Mouse (Mus musculus): ENCODE measurements around the gene Mrap2. TPM values are rescaled to one million over a fixed set of nuclear protein-coding genes. Genes with fewer than 3 reads are reported as not detected.

Gene Mrap2
- polyA plus RNA-seq, 1 experiment: not detected

DNA sequence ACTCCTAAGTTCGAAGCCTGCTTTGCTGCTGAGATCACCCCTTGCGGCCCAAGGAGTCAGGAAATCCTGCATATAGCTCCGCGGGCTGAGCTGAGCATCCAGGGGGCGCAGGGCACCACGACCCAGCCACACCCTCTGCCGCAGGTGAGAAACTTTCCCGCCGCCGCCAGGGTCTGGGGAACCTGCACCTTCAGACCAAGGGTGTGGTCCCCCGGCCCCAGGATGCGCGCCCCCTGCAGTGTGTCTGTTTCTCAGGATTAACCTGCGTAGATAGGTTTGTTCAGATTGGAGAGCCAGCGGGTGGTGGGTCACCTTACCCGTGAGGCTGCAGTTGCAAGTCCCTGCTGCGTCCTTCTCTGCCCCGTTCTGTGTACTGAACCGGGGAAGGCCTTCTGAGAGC is 426 bp downstream of the Mrap2 start:
- peaks cover 21% of the 10 kb centered on the region for H3K4me1 ChIP-seq
- H3K27me3 ChIP-seq (replicated peaks): peaks cover 45% of the 10 kb centered on the region
- H3K36me3 ChIP-seq (replicated peaks; ENCODE audit: low read length): no peaks in the 10 kb centered on the region
- H3K4me3 ChIP-seq (replicated peaks): peak overlapping the region; percentile 86
- no peaks in the 10 kb centered on the region for H3K9me3 ChIP-seq
- no peak for TF ChIP-seq FLI1 (IDR thresholded peaks at IDR 0.05; ENCODE audit: low read length)
- TF ChIP-seq GATA1 (IDR thresholded peaks at IDR 0.05; ENCODE audit: borderline replicate concordance, low read length): no peak

DNA sequence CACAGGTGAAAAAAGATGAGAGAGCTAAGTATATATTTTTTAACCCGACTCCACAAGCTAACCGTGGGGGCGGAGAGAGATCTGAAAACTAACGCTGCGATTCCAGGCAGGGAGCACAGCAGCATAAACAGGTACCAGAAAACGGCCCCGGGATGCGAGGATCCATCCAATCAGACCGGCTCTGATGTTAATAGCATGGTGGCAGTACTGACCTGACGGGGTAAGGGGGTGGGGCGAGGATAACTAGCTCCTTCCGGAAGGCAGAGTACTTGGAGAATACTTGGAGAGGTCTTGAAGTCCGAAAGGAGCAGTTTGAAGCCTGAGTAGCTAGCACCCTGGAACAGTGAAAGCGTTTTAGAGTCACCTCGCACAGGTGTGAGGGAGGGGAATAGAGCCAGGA is 1.1 kb downstream of the Mrap2 start:
- Histone ChIP-seq H3K9me3 (no peaks in the 10 kb centered on the region), H3K4me3 (replicated peaks) (no peak overlapping the region), H3K36me3 (replicated peaks; ENCODE audit: low read length) (no peaks in the 10 kb centered on the region), H3K4me1 (peaks cover 21% of the 10 kb centered on the region), H3K27me3 (replicated peaks) (peaks cover 45% of the 10 kb centered on the region)
- no peak for TF ChIP-seq FLI1 (IDR thresholded peaks at IDR 0.05; ENCODE audit: low read length)
- TF ChIP-seq GATA1 (IDR thresholded peaks at IDR 0.05; ENCODE audit: borderline replicate concordance, low read length): no peak

DNA sequence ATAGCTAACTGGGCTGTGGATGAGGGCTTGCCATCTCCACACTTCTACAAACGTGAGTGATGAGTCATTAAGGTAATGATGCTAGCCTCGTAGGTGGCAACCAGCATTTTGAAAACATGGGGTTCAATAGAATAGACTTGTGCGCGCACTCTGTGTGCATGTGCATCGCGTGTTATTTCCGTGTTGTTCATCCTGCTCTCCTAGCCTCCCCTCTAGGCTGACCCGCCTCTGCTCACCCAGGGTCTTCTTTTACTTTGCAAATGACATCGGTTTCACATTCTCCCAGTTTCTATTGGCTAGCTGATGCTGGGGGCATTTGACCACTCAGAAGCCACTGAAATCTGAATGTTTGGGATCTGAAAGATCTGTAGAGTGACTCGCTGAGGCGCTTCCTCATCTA is 1.6 kb downstream of the Mrap2 start:
- H3K4me3 ChIP-seq (replicated peaks): no peak overlapping the region
- no peak for TF ChIP-seq FLI1 (IDR thresholded peaks at IDR 0.05; ENCODE audit: low read length)
- no peak for TF ChIP-seq GATA1 (IDR thresholded peaks at IDR 0.05; ENCODE audit: borderline replicate concordance, low read length)
- H3K9me3 ChIP-seq: peaks cover 4% of the 10 kb centered on the region; the same call in 1 of the 2 replicates

DNA sequence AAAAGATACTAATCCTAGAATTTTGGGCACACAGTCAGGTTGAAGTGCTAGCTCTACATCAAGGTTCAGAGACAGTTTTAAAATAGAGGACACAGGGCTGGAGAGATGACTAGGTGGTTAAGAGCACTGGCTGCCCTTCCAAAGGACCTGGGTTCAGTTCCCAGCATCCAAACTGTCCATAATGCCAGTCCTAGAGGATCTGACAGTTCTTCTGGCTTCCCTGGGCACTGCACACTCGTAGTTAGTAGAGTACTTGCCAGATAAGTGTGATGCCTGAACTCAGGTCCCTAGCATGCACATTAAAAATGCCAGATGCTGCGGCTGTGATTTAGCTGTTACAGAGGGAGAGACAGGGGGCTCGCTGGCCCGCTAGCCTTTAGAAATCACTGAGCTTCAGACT is 2.3 kb downstream of the Mrap2 start:
- TF ChIP-seq GATA1 (IDR thresholded peaks at IDR 0.05; ENCODE audit: borderline replicate concordance, low read length): no peak
- no peak for TF ChIP-seq FLI1 (IDR thresholded peaks at IDR 0.05; ENCODE audit: low read length)

More for the DNA sequence above, 1.6 kb downstream of the Mrap2 start:
- H3K36me3 ChIP-seq (replicated peaks; ENCODE audit: low read length): no peaks in the 10 kb centered on the region
- H3K27me3 ChIP-seq (replicated peaks): peaks cover 43% of the 10 kb centered on the region
- H3K4me1 ChIP-seq: peaks cover 21% of the 10 kb centered on the region

DNA sequence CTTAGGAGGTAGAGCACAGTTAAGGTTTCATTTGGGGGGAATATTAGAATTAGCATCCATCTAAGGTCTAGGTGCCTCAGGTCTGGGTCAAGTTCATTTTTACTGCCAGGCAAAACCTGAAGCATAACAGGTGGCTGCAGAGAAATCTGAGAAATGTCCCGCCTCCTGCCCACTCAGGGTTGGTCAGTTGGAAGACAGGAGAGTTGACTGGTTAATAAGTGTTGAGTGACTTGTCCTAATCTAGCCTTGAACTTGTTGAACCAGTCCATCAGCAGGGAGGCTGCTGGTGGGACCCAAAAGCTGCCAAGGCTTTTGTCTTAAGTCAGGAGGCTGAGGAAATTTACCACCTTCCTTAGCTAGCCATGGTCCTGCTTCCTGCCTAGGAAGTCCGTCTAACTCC is 3.8 kb downstream of the Mrap2 start:
- H3K4me3 ChIP-seq (replicated peaks): no peak overlapping the region
- TF ChIP-seq GATA1 (IDR thresholded peaks at IDR 0.05; ENCODE audit: borderline replicate concordance, low read length) (no peak), FLI1 (IDR thresholded peaks at IDR 0.05; ENCODE audit: low read length) (no peak)
- no peaks in the 10 kb centered on the region for H3K36me3 ChIP-seq (replicated peaks; ENCODE audit: low read length)
- H3K9me3 ChIP-seq: peaks cover 4% of the 10 kb centered on the region; the same call in 1 of the 2 replicates
- H3K4me1 ChIP-seq: peaks cover 21% of the 10 kb centered on the region
- peaks cover 42% of the 10 kb centered on the region for H3K27me3 ChIP-seq (replicated peaks)

More for the DNA sequence above, 2.3 kb downstream of the Mrap2 start:
- H3K4me1 ChIP-seq: peaks cover 21% of the 10 kb centered on the region
- peaks cover 42% of the 10 kb centered on the region for H3K27me3 ChIP-seq (replicated peaks)
- H3K9me3 ChIP-seq: peaks cover 4% of the 10 kb centered on the region; the same call in 1 of the 2 replicates
- H3K4me3 ChIP-seq (replicated peaks): no peak overlapping the region
- no peaks in the 10 kb centered on the region for H3K36me3 ChIP-seq (replicated peaks; ENCODE audit: low read length)

DNA sequence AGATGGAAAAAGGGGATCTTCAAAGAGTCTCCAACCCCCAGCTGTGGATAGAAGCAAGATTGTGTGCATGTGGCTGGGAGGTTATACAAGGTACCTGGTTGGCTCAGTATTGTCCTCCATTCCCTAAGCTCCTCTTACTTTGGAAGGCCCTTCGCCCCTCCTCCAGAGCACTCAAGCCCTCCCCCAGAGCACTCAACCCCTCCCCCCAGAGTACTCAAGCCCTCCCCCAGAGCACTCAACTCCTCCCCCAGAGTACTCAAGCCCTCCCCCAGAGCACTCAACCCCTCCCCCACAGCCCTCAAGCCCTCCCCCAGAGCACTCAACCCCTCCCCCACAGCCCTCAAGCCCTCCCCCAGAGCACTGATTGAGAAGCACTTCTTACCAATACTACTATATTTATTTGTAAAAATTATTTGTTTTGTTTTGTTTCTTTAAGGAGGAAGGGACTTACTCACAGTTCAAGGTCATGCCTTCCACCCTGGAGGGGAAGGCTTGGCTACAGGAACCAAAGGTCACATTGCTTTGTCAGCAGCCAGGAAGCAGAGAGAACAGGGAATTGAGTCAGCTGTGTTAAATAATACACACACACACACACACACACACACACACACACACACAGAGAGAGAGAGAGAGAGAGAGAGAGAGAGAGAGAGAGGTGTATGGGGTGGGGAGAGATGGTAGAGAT is 8.7 kb downstream of the Mrap2 start:
- H3K9me3 ChIP-seq: peaks cover 4% of the 10 kb centered on the region; the same call in 1 of the 2 replicates
- no peak overlapping the region for H3K4me3 ChIP-seq (replicated peaks)
- peaks cover 6% of the 10 kb centered on the region for H3K4me1 ChIP-seq
- H3K27me3 ChIP-seq (replicated peaks): peaks cover 4% of the 10 kb centered on the region
- H3K36me3 ChIP-seq (replicated peaks; ENCODE audit: low read length): no peaks in the 10 kb centered on the region
- TF ChIP-seq GATA1 (IDR thresholded peaks at IDR 0.05; ENCODE audit: borderline replicate concordance, low read length): no peak
- no peak for TF ChIP-seq FLI1 (IDR thresholded peaks at IDR 0.05; ENCODE audit: low read length)

DNA sequence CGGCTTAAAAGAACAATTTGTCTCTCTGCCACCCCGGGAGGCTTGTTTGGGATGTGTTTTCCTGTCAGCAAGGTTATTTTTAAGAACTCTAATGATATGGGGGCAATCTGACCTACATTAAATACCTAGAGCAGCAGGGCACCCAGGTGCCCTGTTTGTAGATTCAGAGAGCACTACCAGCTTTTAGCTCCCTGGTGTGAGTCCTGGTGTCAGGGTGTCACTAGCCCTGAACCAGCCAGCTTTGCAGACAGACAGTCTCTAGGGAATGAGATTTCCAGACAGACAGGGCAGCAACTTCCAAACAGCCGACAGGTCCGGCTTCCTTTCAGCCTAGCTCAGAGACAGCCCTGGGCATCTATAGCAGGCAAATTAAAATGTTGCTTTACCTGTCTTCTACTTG is 18.5 kb downstream of the Mrap2 start:
- no peak overlapping the region for H3K4me3 ChIP-seq (replicated peaks)
- no peaks in the 10 kb centered on the region; the same call in 1 of the 2 replicates for H3K9me3 ChIP-seq
- peaks cover 4% of the 10 kb centered on the region for H3K27me3 ChIP-seq (replicated peaks)
- H3K36me3 ChIP-seq (replicated peaks; ENCODE audit: low read length): no peaks in the 10 kb centered on the region
- H3K4me1 ChIP-seq: no peaks in the 10 kb centered on the region
- TF ChIP-seq FLI1 (IDR thresholded peaks at IDR 0.05; ENCODE audit: low read length): no peak
- no peak for TF ChIP-seq GATA1 (IDR thresholded peaks at IDR 0.05; ENCODE audit: borderline replicate concordance, low read length)

DNA sequence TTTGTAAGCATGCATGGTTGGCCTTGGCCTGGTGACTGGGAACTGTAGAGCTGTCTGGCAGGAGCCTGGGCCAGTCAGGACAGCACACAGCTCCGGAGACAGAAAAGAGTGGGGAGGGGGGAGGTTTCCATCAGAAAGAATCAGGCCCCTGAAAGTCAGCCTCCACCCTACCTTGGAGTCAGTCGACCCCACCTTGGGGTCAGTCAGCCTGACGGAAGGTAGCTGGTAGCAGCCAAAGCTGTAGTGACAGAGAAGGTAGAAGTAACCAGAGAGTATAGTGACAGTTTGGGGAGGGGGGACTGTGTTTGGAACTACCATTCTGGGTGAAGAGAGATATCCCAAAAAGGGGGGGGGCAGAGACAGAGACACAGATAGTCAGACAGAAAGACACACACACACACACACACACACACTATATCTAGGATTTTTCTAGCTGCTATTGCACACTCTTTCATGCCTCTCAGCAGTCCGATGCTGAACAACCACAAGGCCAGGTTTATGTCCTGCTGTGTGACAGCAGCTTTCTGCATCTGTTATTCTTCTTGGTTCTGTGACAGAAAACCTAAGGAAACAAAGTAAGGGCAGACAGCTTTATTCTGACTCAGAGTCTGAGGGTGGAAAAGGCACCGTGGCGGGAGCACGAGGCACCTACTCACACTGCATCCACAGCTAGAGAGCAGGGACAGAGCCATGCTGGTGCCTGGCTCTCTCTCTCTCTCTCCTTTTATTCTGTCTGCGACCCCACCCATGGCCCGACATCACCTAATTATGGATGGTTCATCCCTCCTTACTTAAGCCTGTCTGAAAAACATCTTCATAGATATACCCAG is 23.1 kb downstream of the Mrap2 start:
- Histone ChIP-seq H3K27me3 (replicated peaks) (peaks cover 12% of the 10 kb centered on the region), H3K4me1 (no peaks in the 10 kb centered on the region), H3K9me3 (peaks cover 4% of the 10 kb centered on the region; the same call in 1 of the 2 replicates), H3K36me3 (replicated peaks; ENCODE audit: low read length) (no peaks in the 10 kb centered on the region), H3K4me3 (replicated peaks) (no peak overlapping the region)
- TF ChIP-seq FLI1 (IDR thresholded peaks at IDR 0.05; ENCODE audit: low read length) (no peak), GATA1 (IDR thresholded peaks at IDR 0.05; ENCODE audit: borderline replicate concordance, low read length) (no peak)

DNA sequence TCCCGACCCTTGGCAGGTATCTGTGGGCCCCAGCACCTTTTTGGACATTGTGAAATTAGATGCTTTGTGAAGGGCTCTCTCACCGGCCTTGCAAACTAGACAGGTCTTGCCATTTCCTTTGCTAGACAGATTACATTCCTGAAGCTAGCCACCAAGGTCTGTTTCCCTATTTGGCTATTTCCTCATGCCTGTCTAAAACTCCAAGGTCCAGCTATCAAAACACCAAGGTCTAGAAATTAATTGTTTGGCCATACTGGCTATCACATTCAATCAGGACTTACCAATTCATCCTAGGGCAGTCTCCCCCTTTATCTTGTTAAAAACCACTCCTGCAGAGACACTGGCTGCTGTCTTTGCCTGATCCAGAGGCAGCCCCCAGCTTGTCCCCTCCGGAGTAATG is 23.9 kb downstream of the Mrap2 start:
- TF ChIP-seq FLI1 (IDR thresholded peaks at IDR 0.05; ENCODE audit: low read length) (no peak), GATA1 (IDR thresholded peaks at IDR 0.05; ENCODE audit: borderline replicate concordance, low read length) (no peak)

DNA sequence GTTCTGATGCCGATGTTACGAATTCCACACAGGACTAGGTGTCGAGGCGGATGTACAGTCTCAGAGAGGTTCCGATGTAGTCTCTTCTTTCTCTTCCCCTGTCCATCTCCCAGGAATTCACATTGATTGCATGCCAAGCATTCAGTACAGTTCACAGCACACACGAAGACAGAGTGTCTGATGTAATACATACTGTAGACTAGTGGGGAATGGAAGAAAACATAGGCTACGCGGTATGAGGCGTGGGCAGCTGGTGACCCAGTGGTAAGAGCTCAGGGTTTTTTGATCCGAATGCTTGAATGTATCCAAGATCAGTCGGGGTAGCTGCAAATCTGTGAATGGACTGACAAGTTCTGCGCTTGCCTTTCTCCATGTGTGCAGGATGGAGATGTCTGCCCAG is 25.0 kb downstream of the Mrap2 start:
- H3K9me3 ChIP-seq: 0 out of 2 replicates have a peak, but pooled peaks cover 4% of the 10 kb centered on the region
- H3K4me3 ChIP-seq (replicated peaks): no peak overlapping the region
- no peaks in the 10 kb centered on the region for H3K4me1 ChIP-seq
- no peak for TF ChIP-seq FLI1 (IDR thresholded peaks at IDR 0.05; ENCODE audit: low read length)
- TF ChIP-seq GATA1 (IDR thresholded peaks at IDR 0.05; ENCODE audit: borderline replicate concordance, low read length): no peak
- no peaks in the 10 kb centered on the region for H3K36me3 ChIP-seq (replicated peaks; ENCODE audit: low read length)
- H3K27me3 ChIP-seq (replicated peaks): peaks cover 11% of the 10 kb centered on the region

More for the DNA sequence above, 23.9 kb downstream of the Mrap2 start:
- Histone ChIP-seq H3K36me3 (replicated peaks; ENCODE audit: low read length) (no peaks in the 10 kb centered on the region), H3K9me3 (0 out of 2 replicates have a peak, but pooled peaks cover 4% of the 10 kb centered on the region), H3K4me3 (replicated peaks) (no peak overlapping the region), H3K27me3 (replicated peaks) (peaks cover 12% of the 10 kb centered on the region), H3K4me1 (no peaks in the 10 kb centered on the region)
